Mouse (Mus musculus) liver, embryonic 14.5 days (tissue): ENCODE data around the gene Prrt2. TPM values are rescaled to one million over a fixed set of nuclear protein-coding genes. Genes with fewer than 3 reads are reported as not detected.

Experiments used
- ATAC-seq: fragments of 200-750 bp; cut with Nextera tagmentation; 2 replicates; pipeline ENCODE4 v1.8.0; 2017; ENCODE audit warnings: moderate number of reproducible peaks, mild to moderate bottlenecking, moderate library complexity; ENCODE audit not compliant: insufficient read depth
- DNase-seq, 3 experiments: peaks; one replicate each; pipeline ENCODE4 v3.0.0-alpha.2; 2012 to 2013; ENCODE audit warnings: low read depth in 3 of 3, low spot score in 3 of 3
- H3K27ac ChIP-seq: fragments of 300-500 bp; sonication (generic); 2 replicates; pipeline ENCODE4 v1.5.1; 2014; ENCODE audit warnings: moderate library complexity, mild to moderate bottlenecking, control low read depth, inconsistent platforms
- H3K27me3 ChIP-seq: fragments of 300-500 bp; sonication (generic); 2 replicates; pipeline ENCODE4 v1.6.1; 2014; ENCODE audit warnings: mild to moderate bottlenecking, low read length, moderate library complexity; ENCODE audit not compliant: control insufficient read depth, insufficient read depth
- H3K36me3 ChIP-seq: fragments of 300-500 bp; sonication (generic); replicated peaks from 2 replicates; pipeline ENCODE4 v1.6.1; 2014; ENCODE audit warnings: low read depth; ENCODE audit not compliant: control insufficient read depth, insufficient read depth
- H3K4me1 ChIP-seq, 2 experiments: fragments of 200-500 bp in 1 of 2; fragments of 300-500 bp in 1 of 2; sonication (generic) in 1 of 2; replicated peaks; 2 replicates each; pipeline ENCODE4 v1.6.1; 2012 to 2014; ENCODE audit warnings: antibody characterized with exemption in 1 of 2, inconsistent platforms in 1 of 2, low read length in 1 of 2; ENCODE audit not compliant: control insufficient read depth in 2 of 2, insufficient read depth in 2 of 2
- H3K4me2 ChIP-seq: fragments of 300-500 bp; sonication (generic); 2 replicates; pipeline ENCODE4 v1.6.1; 2014; ENCODE audit warnings: low read depth, mild to moderate bottlenecking, control low read depth, moderate library complexity
- H3K4me3 ChIP-seq, 2 experiments: fragments of 200-500 bp in 1 of 2; fragments of 300-500 bp in 1 of 2; sonication (generic) in 1 of 2; 2 replicates each; pipeline ENCODE4 v1.5.1; 2012 to 2014; ENCODE audit warnings: low read depth in 2 of 2, low read length in 2 of 2, mild to moderate bottlenecking in 2 of 2, control low read depth in 1 of 2, inconsistent platforms in 1 of 2, moderate library complexity in 1 of 2; ENCODE audit not compliant: insufficient read depth in 1 of 2
- H3K9ac ChIP-seq: fragments of 300-500 bp; sonication (generic); replicated peaks from 2 replicates; pipeline ENCODE4 v1.6.1; 2014; ENCODE audit warnings: mild to moderate bottlenecking, control low read depth, moderate library complexity
- H3K9me3 ChIP-seq: fragments of 300-500 bp; sonication (generic); 2 replicates; pipeline ENCODE4 v1.6.1; 2016; ENCODE audit warnings: low read length, mixed read lengths; ENCODE audit not compliant: control insufficient read depth
- CTCF ChIP-seq: IDR thresholded peaks from 2 replicates; pipeline ENCODE4 v1.5.1; 2016; ENCODE audit warnings: antibody characterized with exemption, low read depth, control low read depth
- EP300 ChIP-seq: IDR thresholded peaks from 2 replicates; pipeline ENCODE4 v1.6.1; 2016; ENCODE audit warnings: antibody characterized with exemption, low read depth
- WGBS: fragments of 180-500 bp; shearing (Covaris S2); extraction: QIAGEN DNeasy Blood & Tissue Kit; methylation state at CpG from one replicate; pipeline ENCODE4 v1.1.7; 2014; ENCODE audit not compliant: insufficient replicate concordance; 5-methylcytosine and 5-hydroxymethylcytosine counted together
- polyA plus RNA-seq, 2 experiments: library from polyadenylated mRNA; depleted of rRNA in 1 of 2; stranded (reverse) in 1 of 2; unstranded in 1 of 2; fragments of >200 nt; fragmentation: Nextera tagmentation in 1 of 2; extraction: Ambion mirVana in 1 of 2; gene quantifications; 2 replicates each; pipeline versions ENCODE4 v1.2.1 to v1.2.3; 2012 to 2014

Prrt2 gene
- polyA plus RNA-seq, 2 experiments, result 0.08 to 0.41 TPM

DNA sequence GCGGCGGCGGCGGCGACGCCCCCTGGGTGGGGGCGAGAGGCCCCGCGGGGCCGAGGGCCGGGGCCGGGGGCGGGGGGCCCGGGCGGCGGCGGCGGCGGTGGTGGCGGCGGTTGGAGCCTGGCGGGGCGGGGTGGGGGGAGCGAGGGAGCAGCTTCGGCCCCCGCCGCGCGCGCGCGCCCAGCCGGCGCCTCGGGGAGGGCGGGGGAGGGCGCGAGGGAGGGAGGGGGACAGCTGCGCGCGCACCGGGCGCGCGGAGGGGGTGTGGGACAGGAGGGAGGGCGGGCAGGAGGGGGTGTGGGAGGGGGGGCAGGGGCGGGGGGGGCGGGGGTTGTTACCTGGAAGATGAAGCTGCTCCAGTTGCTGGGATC is 5.6 kb upstream of the Prrt2 start:
- ATAC-seq (peak; percentile 46), DNase-seq (peak; percentile 68 to 71 (median 69))
- Histone ChIP-seq H3K4me1 (peaks cover 38 to 40% of the 10 kb centered on the region in 2 experiments), H3K4me2 (peak overlapping the region; percentile 76), H3K27me3 (no peaks in the 10 kb centered on the region), H3K9me3 (no peaks in the 10 kb centered on the region), H3K27ac (peak overlapping the region; percentile 89), H3K4me3 (peak overlapping the region; percentile 66 to 95), H3K36me3 (peaks cover 69% of the 10 kb centered on the region), H3K9ac (peak overlapping the region; percentile 96)
- TF ChIP-seq EP300, result no peak
- TF ChIP-seq CTCF, result no peak
- 0% methylated on average over 28 of the region's 48 CpGs for WGBS

DNA sequence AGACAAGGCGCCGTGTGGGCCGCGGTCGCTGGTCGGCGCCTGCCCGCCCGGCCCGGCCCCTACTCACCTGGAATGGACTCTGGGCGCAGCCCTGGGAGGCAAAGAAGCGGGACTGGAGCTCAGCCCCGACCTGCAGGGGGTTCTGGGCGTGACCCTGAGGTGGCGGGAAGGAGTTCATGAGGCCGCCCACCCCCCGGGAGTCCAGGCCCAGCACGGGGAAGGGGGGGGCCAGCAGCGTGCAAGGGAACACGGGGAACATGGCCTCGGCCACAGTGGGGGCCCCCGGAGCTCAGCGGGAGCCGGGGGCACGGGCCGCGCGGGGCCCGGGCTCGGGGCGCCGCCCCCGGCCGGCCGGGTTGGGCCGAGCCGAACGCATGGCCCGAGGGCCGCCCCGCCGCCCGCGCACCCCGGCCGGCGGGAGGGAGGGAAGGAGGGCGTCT is 5.2 kb upstream of the Prrt2 start:
- Histone ChIP-seq H3K27me3 (no peaks in the 10 kb centered on the region), H3K9me3 (no peaks in the 10 kb centered on the region), H3K4me1 (peaks cover 38 to 40% of the 10 kb centered on the region in 2 experiments), H3K4me3 (peak overlapping the region; percentile 66 to 95), H3K4me2 (peak overlapping the region; percentile 76), H3K9ac (peak overlapping the region; percentile 96), H3K36me3 (peaks cover 65% of the 10 kb centered on the region), H3K27ac (peak overlapping the region; percentile 89)
- WGBS, result 0% methylated on average over 29 of the region's 48 CpGs
- peak in 1 of 3 experiments; percentile 44 for DNase-seq
- no peak for TF ChIP-seq EP300
- peak; percentile 12; the same call in 1 of the 2 replicates for TF ChIP-seq CTCF
- peak; percentile 42 for ATAC-seq

DNA sequence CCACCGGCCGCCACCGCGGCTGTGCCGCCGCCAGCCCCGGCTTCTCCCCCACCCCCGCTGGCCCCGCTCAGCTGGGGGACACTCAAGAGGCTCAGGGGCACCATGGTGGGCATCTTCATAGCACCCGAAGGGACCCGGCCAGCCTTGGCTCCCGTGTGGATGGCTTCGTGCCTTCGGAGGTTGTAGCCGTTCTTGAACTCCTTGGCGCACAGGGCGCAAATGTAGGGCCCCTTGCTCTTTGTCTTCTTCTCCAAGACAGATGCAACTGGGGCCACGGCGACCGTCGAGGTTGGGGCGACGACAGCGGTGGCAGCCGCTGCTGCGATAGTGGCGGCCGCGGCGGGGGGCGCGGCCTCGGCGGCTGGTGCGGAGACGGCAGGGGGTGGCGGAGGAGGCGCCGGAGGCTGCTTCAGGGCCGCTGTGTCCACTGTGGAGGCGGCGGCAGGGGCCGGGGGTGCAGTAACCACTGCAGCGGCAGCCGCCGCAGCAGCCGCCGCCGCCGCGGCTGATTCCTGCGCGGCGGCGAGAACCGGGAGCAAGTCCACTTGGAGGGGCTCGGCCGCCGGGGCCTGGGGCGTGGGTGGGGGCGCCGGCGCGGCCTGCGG is 4.6 kb upstream of the Prrt2 start:
- peak overlapping the region; percentile 66 to 95 for H3K4me3 ChIP-seq
- peak overlapping the region; percentile 76 for H3K4me2 ChIP-seq
- H3K9me3 ChIP-seq, result no peaks in the 10 kb centered on the region
- H3K36me3 ChIP-seq, result peaks cover 59% of the 10 kb centered on the region
- H3K27me3 ChIP-seq, result no peaks in the 10 kb centered on the region
- H3K4me1 ChIP-seq, result peaks cover 34 to 38% of the 10 kb centered on the region in 2 experiments
- peak overlapping the region; percentile 96 for H3K9ac ChIP-seq
- WGBS, result under 1% methylated on average over 61 of the region's 65 CpGs
- H3K27ac ChIP-seq, result peak overlapping the region; percentile 89
- TF ChIP-seq EP300, result no peak
- no peak for TF ChIP-seq CTCF
- DNase-seq, result no peak
- ATAC-seq, result 0 out of 2 replicates have a peak, but pooled peaks have one; percentile 1

DNA sequence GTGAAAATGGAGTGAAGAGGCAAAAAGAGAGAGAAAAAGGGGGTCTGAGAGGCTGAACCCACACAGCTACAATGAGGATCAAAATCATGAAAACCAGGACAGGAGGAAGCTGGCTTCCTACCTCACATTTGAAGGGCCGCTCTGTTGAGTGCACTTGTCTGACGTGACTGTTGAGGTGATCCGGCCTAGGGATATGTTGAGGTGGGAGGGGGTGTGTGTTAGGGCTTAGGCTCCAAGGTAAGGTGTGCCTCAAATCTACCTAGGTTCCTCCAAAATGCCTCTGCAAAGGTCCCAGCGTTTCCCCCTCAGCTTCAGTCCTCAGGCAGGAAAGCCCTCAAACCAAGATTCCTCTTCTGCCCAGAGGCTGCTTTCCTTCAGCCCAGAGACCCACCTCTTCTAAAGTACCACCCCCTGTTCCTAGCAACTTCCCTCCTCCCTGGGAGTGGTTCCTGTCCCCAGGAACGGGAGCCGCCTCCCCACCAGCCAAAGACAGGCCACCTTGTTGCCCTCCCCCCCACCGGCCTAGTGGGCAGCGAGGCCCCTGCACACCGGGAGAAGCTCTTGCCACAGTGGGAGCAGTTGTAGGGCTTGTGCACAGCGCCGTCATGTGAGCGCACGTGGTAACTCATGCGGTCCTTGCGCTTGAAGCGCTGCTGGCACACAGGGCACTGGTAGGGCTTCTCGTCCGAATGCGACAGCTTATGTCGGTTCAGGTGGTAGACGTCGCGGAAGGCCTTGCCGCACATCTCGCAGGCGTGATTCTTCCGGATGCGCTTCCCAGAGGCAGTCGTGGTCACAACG is 3.9 kb upstream of the Prrt2 start:
- peak overlapping the region; percentile 89 for H3K27ac ChIP-seq
- H3K4me3 ChIP-seq, result peak overlapping the region; percentile 66 to 95
- H3K9ac ChIP-seq, result peak overlapping the region; percentile 96
- peak; percentile 62 to 73 (median 63) for DNase-seq
- peaks cover 29 to 35% of the 10 kb centered on the region in 2 experiments for H3K4me1 ChIP-seq
- TF ChIP-seq EP300, result 0 out of 2 replicates have a peak, but pooled peaks have one; percentile 10
- TF ChIP-seq CTCF, result peak; percentile 93
- under 1% methylated on average over 30 of the region's 30 CpGs for WGBS
- peaks cover 52% of the 10 kb centered on the region for H3K36me3 ChIP-seq
- no peaks in the 10 kb centered on the region for H3K27me3 ChIP-seq
- H3K9me3 ChIP-seq, result no peaks in the 10 kb centered on the region
- H3K4me2 ChIP-seq, result peak overlapping the region; percentile 76
- ATAC-seq, result peak; percentile 9
